Mouse (Mus musculus) midbrain, embryonic 15.5 days (tissue): ENCODE data around the gene Vmn2r85. TPM values are rescaled to one million over a fixed set of nuclear protein-coding genes. Genes with fewer than 3 reads are reported as not detected.

ENCODE experiments used
- ATAC-seq: fragments of 200-750 bp; cut with Nextera tagmentation; replicated peaks from 2 replicates; pipeline ENCODE4 v1.8.0; 2017; ENCODE audit warnings: moderate TSS enrichment
- H3K27ac ChIP-seq: fragments of 300-500 bp; sonication (generic); 2 replicates; pipeline ENCODE4 v1.5.1; 2015; ENCODE audit warnings: mild to moderate bottlenecking, inconsistent platforms
- H3K27me3 ChIP-seq: fragments of 300-500 bp; sonication (generic); replicated peaks from 2 replicates; pipeline ENCODE4 v1.6.1; 2015; ENCODE audit warnings: inconsistent platforms
- H3K36me3 ChIP-seq: fragments of 300-500 bp; sonication (generic); replicated peaks from 2 replicates; pipeline ENCODE4 v1.6.1; 2015; ENCODE audit warnings: inconsistent platforms
- H3K4me1 ChIP-seq: fragments of 300-500 bp; sonication (generic); 2 replicates; pipeline ENCODE4 v1.6.1; 2015; ENCODE audit warnings: inconsistent platforms
- H3K4me2 ChIP-seq: fragments of 300-500 bp; sonication (generic); 2 replicates; pipeline ENCODE4 v1.6.1; 2015; ENCODE audit warnings: inconsistent platforms, mild to moderate bottlenecking, moderate library complexity
- H3K4me3 ChIP-seq: fragments of 300-500 bp; sonication (generic); 2 replicates; pipeline ENCODE4 v1.5.1; 2015; ENCODE audit warnings: mild to moderate bottlenecking, inconsistent platforms
- H3K9ac ChIP-seq: fragments of 300-500 bp; sonication (generic); 2 replicates; pipeline ENCODE4 v1.6.1; 2015; ENCODE audit warnings: mild to moderate bottlenecking, inconsistent platforms
- H3K9me3 ChIP-seq: fragments of 300-500 bp; sonication (generic); 2 replicates; pipeline ENCODE4 v1.6.1; 2016; ENCODE audit warnings: inconsistent platforms
- WGBS: fragments of 180-500 bp; shearing (Covaris S2); methylation state at CpG from one replicate; pipeline ENCODE4 v1.1.7; 2015; ENCODE audit warnings: mixed read lengths; 5-methylcytosine and 5-hydroxymethylcytosine counted together
- polyA plus RNA-seq: library from polyadenylated mRNA; unstranded; fragments of >200 nt; fragmentation: Nextera tagmentation; extraction: Ambion mirVana; gene quantifications from 2 replicates; pipeline ENCODE4 v1.2.1, GENCODE M21; 2015

The Vmn2r85 gene
- polyA plus RNA-seq, 1 experiment from 2014 or later = not detected

- ATAC-seq = no peak
- H3K36me3 ChIP-seq = no peaks in the 10 kb centered on the region
- H3K4me3 ChIP-seq = no peak overlapping the region
- H3K27me3 ChIP-seq = no peaks in the 10 kb centered on the region
- 81% methylated on average over 2 of the region's 2 CpGs for WGBS
- H3K9me3 ChIP-seq = no peaks in the 10 kb centered on the region
- H3K27ac ChIP-seq = no peak overlapping the region
- H3K4me1 ChIP-seq = no peaks in the 10 kb centered on the region
- no peak overlapping the region for H3K4me2 ChIP-seq
- H3K9ac ChIP-seq = no peak overlapping the region
These were observed 56.9 kb downstream of the Vmn2r85 start for GRCm38 (mm10) chr10:130372491-130373173.

GRCm38 (mm10) chr10:130371644-130372043, 57.9 kb downstream of the Vmn2r85 start:
- Histone ChIP-seq H3K36me3 (no peaks in the 10 kb centered on the region), H3K9me3 (no peaks in the 10 kb centered on the region), H3K4me3 (no peak overlapping the region), H3K4me2 (no peak overlapping the region), H3K4me1 (no peaks in the 10 kb centered on the region), H3K27me3 (no peaks in the 10 kb centered on the region), H3K27ac (no peak overlapping the region), H3K9ac (no peak overlapping the region)
- 51% methylated on average over 1 of the region's 1 CpGs for WGBS
- no peak for ATAC-seq

- no peaks in the 10 kb centered on the region for H3K4me1 ChIP-seq
- 90% methylated on average over 2 of the region's 2 CpGs for WGBS
- no peaks in the 10 kb centered on the region for H3K27me3 ChIP-seq
- H3K4me3 ChIP-seq = no peak overlapping the region
- no peaks in the 10 kb centered on the region for H3K9me3 ChIP-seq
- no peak for ATAC-seq
- no peak overlapping the region for H3K27ac ChIP-seq
- H3K4me2 ChIP-seq = no peak overlapping the region
- no peaks in the 10 kb centered on the region for H3K36me3 ChIP-seq
- no peak overlapping the region for H3K9ac ChIP-seq
These were observed 59.4 kb downstream of the Vmn2r85 start for GRCm38 (mm10) chr10:130370005-130370682.

GRCm38 (mm10) chr10:130368384-130368783, 61.1 kb downstream of the Vmn2r85 start:
- Histone ChIP-seq H3K27me3 (no peaks in the 10 kb centered on the region), H3K9ac (no peak overlapping the region), H3K4me2 (no peak overlapping the region), H3K36me3 (no peaks in the 10 kb centered on the region), H3K9me3 (no peaks in the 10 kb centered on the region), H3K4me3 (no peak overlapping the region), H3K27ac (no peak overlapping the region), H3K4me1 (no peaks in the 10 kb centered on the region)
- no peak for ATAC-seq

- H3K27ac ChIP-seq = no peak overlapping the region
- H3K4me2 ChIP-seq = no peak overlapping the region
- no peaks in the 10 kb centered on the region for H3K9me3 ChIP-seq
- no peak for ATAC-seq
- H3K27me3 ChIP-seq = no peaks in the 10 kb centered on the region
- H3K36me3 ChIP-seq = no peaks in the 10 kb centered on the region
- no peak overlapping the region for H3K4me3 ChIP-seq
- no peak overlapping the region for H3K9ac ChIP-seq
- H3K4me1 ChIP-seq = no peaks in the 10 kb centered on the region
These were observed 64.7 kb downstream of the Vmn2r85 start for GRCm38 (mm10) chr10:130364766-130365165.

Other genes with a start within 250 kb of the Vmn2r85 start
- not detected in 2 replicates for gene Olfr826, start 245.5 kb downstream of the Vmn2r85 start, polyA plus RNA-seq
- gene Olfr827, start 215.3 kb downstream of the Vmn2r85 start, polyA plus RNA-seq = not detected in 2 replicates
- 1.9 and 2.8 TPM in 2 replicates for gene Neurod4, start 149.5 kb downstream of the Vmn2r85 start, polyA plus RNA-seq
- gene Tespa1, start 106.8 kb downstream of the Vmn2r85 start, polyA plus RNA-seq = 0.18 TPM in 1 of 2 replicates, not detected in the other
- 0.03 and 0.05 TPM in 2 replicates for gene Vmn2r84, start 35.4 kb downstream of the Vmn2r85 start, polyA plus RNA-seq
- gene Vmn2r86, start 26.3 kb upstream of the Vmn2r85 start, polyA plus RNA-seq = 0.04 and 0.06 TPM in 2 replicates
- gene Vmn2r87, start 67.7 kb upstream of the Vmn2r85 start, polyA plus RNA-seq = 0.10 and 0.23 TPM in 2 replicates